Mouse (Mus musculus): ENCODE measurements at regions not wholly inside any gene's neighbourhood (a gene's known extent, or its start where the extent isn't known, plus 50 kb on each side); places are given as distances from the start of the nearest gene placed in this dataset.

GRCm38 (mm10) chr2:80855214-80855613, 238.2 kb downstream of the Nup35 start:
- 85% methylated on average over 4 of the region's 4 CpGs for WGBS

GRCm38 (mm10) chr2:80870046-80870445, 253.0 kb downstream of the Nup35 start:
- no peaks in the 10 kb centered on the region for H3K36me3 ChIP-seq
- no peaks in the 10 kb centered on the region for H3K9me3 ChIP-seq (replicated peaks)
- ATAC-seq (ENCODE audit: low FRiP score), result no peak
- no peak overlapping the region for H3K4me3 ChIP-seq (replicated peaks)
- H3K27ac ChIP-seq (replicated peaks), result no peak overlapping the region
- H3K9ac ChIP-seq (replicated peaks), result no peak overlapping the region
- no peak overlapping the region for H3K4me2 ChIP-seq
- H3K27me3 ChIP-seq (replicated peaks), result no peaks in the 10 kb centered on the region
- 74% methylated on average over 8 of the region's 9 CpGs for WGBS
- no peaks in the 10 kb centered on the region for H3K4me1 ChIP-seq

More at GRCm38 (mm10) chr2:80855214-80855613, 238.2 kb downstream of the Nup35 start:
- Histone ChIP-seq H3K27ac (replicated peaks) (no peak overlapping the region), H3K4me1 (peaks cover 4% of the 10 kb centered on the region; the same call in 1 of the 2 replicates), H3K9me3 (replicated peaks) (no peaks in the 10 kb centered on the region), H3K36me3 (no peaks in the 10 kb centered on the region), H3K4me3 (replicated peaks) (no peak overlapping the region), H3K9ac (replicated peaks) (no peak overlapping the region), H3K27me3 (replicated peaks) (no peaks in the 10 kb centered on the region), H3K4me2 (no peak overlapping the region)
- ATAC-seq (ENCODE audit: low FRiP score), result no peak

- Histone ChIP-seq H3K4me2 (no peak overlapping the region), H3K36me3 (no peaks in the 10 kb centered on the region), H3K9me3 (replicated peaks) (no peaks in the 10 kb centered on the region), H3K27ac (replicated peaks) (no peak overlapping the region), H3K4me1 (no peaks in the 10 kb centered on the region), H3K4me3 (replicated peaks) (no peak overlapping the region), H3K27me3 (replicated peaks) (no peaks in the 10 kb centered on the region), H3K9ac (replicated peaks) (no peak overlapping the region)
- ATAC-seq (ENCODE audit: low FRiP score), result no peak
- 79% methylated on average over 6 of the region's 6 CpGs for WGBS
Observed at GRCm38 (mm10) chr2:80870458-80870857, 253.4 kb downstream of the Nup35 start.

- Histone ChIP-seq H3K4me1 (no peaks in the 10 kb centered on the region), H3K27ac (replicated peaks) (no peak overlapping the region), H3K9ac (replicated peaks) (no peak overlapping the region), H3K36me3 (no peaks in the 10 kb centered on the region), H3K9me3 (replicated peaks) (no peaks in the 10 kb centered on the region), H3K4me3 (replicated peaks) (no peak overlapping the region), H3K4me2 (no peak overlapping the region), H3K27me3 (replicated peaks) (no peaks in the 10 kb centered on the region)
- no peak for ATAC-seq (ENCODE audit: low FRiP score)
- 91% methylated on average over 6 of the region's 6 CpGs for WGBS
Observed at GRCm38 (mm10) chr2:80871356-80871755, 254.3 kb downstream of the Nup35 start.

GRCm38 (mm10) chr2:80878437-80878836, 261.4 kb downstream of the Nup35 start:
- Histone ChIP-seq H3K36me3 (no peaks in the 10 kb centered on the region), H3K27ac (replicated peaks) (no peak overlapping the region), H3K27me3 (replicated peaks) (no peaks in the 10 kb centered on the region), H3K4me2 (no peak overlapping the region), H3K9ac (replicated peaks) (no peak overlapping the region), H3K4me3 (replicated peaks) (no peak overlapping the region), H3K9me3 (replicated peaks) (no peaks in the 10 kb centered on the region), H3K4me1 (no peaks in the 10 kb centered on the region)
- WGBS, result 97% methylated on average over 2 of the region's 2 CpGs
- no peak for ATAC-seq (ENCODE audit: low FRiP score)

- Histone ChIP-seq H3K36me3 (no peaks in the 10 kb centered on the region), H3K27me3 (replicated peaks) (no peaks in the 10 kb centered on the region), H3K4me1 (no peaks in the 10 kb centered on the region), H3K9ac (replicated peaks) (no peak overlapping the region), H3K4me2 (no peak overlapping the region), H3K9me3 (replicated peaks) (no peaks in the 10 kb centered on the region), H3K27ac (replicated peaks) (no peak overlapping the region), H3K4me3 (replicated peaks) (no peak overlapping the region)
- ATAC-seq (ENCODE audit: low FRiP score), result no peak
- WGBS, result 82% methylated on average over 5 of the region's 5 CpGs
Observed at GRCm38 (mm10) chr2:80884231-80884630, 267.2 kb downstream of the Nup35 start.

- Histone ChIP-seq H3K4me1 (no peaks in the 10 kb centered on the region), H3K9me3 (replicated peaks) (no peaks in the 10 kb centered on the region), H3K4me3 (replicated peaks) (no peak overlapping the region), H3K36me3 (no peaks in the 10 kb centered on the region), H3K4me2 (no peak overlapping the region), H3K27ac (replicated peaks) (no peak overlapping the region), H3K27me3 (replicated peaks) (no peaks in the 10 kb centered on the region), H3K9ac (replicated peaks) (no peak overlapping the region)
- ATAC-seq (ENCODE audit: low FRiP score), result no peak
- 40% methylated on average over 3 of the region's 3 CpGs for WGBS
Observed at GRCm38 (mm10) chr2:80902050-80902449, 285.0 kb downstream of the Nup35 start.

GRCm38 (mm10) chr2:80913478-80913877, 296.4 kb downstream of the Nup35 start:
- H3K4me1 ChIP-seq, result no peaks in the 10 kb centered on the region
- H3K9ac ChIP-seq (replicated peaks), result no peak overlapping the region
- ATAC-seq (ENCODE audit: low FRiP score), result no peak
- H3K27ac ChIP-seq (replicated peaks), result no peak overlapping the region
- H3K9me3 ChIP-seq (replicated peaks), result no peaks in the 10 kb centered on the region
- no peaks in the 10 kb centered on the region for H3K27me3 ChIP-seq (replicated peaks)
- H3K36me3 ChIP-seq, result no peaks in the 10 kb centered on the region
- H3K4me3 ChIP-seq (replicated peaks), result no peak overlapping the region
- whole genome bisulfite sequencing, result 94% methylated on average over 2 of the region's 2 CpGs
- H3K4me2 ChIP-seq, result no peak overlapping the region

GRCm38 (mm10) chr2:80945521-80945920, 328.5 kb downstream of the Nup35 start:
- Histone ChIP-seq H3K27me3 (replicated peaks) (no peaks in the 10 kb centered on the region), H3K36me3 (no peaks in the 10 kb centered on the region), H3K4me3 (replicated peaks) (no peak overlapping the region), H3K9ac (replicated peaks) (no peak overlapping the region), H3K27ac (replicated peaks) (no peak overlapping the region), H3K9me3 (replicated peaks) (no peaks in the 10 kb centered on the region), H3K4me2 (no peak overlapping the region), H3K4me1 (no peaks in the 10 kb centered on the region)
- WGBS, result 81% methylated on average over 3 of the region's 3 CpGs
- ATAC-seq (ENCODE audit: low FRiP score), result no peak

- no peaks in the 10 kb centered on the region for H3K36me3 ChIP-seq
Observed at GRCm38 (mm10) chr2:80966766-80967165, 349.7 kb downstream of the Nup35 start.

GRCm38 (mm10) chr2:80967260-80967659, 350.2 kb downstream of the Nup35 start:
- no peaks in the 10 kb centered on the region for H3K36me3 ChIP-seq
- H3K9ac ChIP-seq (replicated peaks), result no peak overlapping the region
- WGBS, result 75% methylated on average over 11 of the region's 11 CpGs
- ATAC-seq (ENCODE audit: low FRiP score), result no peak
- no peaks in the 10 kb centered on the region for H3K4me1 ChIP-seq
- H3K9me3 ChIP-seq (replicated peaks), result no peaks in the 10 kb centered on the region
- H3K27ac ChIP-seq (replicated peaks), result no peak overlapping the region
- H3K27me3 ChIP-seq (replicated peaks), result no peaks in the 10 kb centered on the region
- no peak overlapping the region for H3K4me2 ChIP-seq
- H3K4me3 ChIP-seq (replicated peaks), result no peak overlapping the region

More at GRCm38 (mm10) chr2:80966766-80967165, 349.7 kb downstream of the Nup35 start:
- Histone ChIP-seq H3K27me3 (replicated peaks) (no peaks in the 10 kb centered on the region), H3K4me2 (no peak overlapping the region), H3K4me3 (replicated peaks) (no peak overlapping the region), H3K9ac (replicated peaks) (no peak overlapping the region), H3K4me1 (no peaks in the 10 kb centered on the region), H3K27ac (replicated peaks) (no peak overlapping the region), H3K9me3 (replicated peaks) (no peaks in the 10 kb centered on the region)
- ATAC-seq (ENCODE audit: low FRiP score), result no peak
- 91% methylated on average over 5 of the region's 5 CpGs for WGBS

- ATAC-seq (ENCODE audit: low FRiP score), result no peak
- H3K4me3 ChIP-seq (replicated peaks), result no peak overlapping the region
- H3K36me3 ChIP-seq, result no peaks in the 10 kb centered on the region
- H3K9me3 ChIP-seq (replicated peaks), result no peaks in the 10 kb centered on the region
- no peaks in the 10 kb centered on the region for H3K27me3 ChIP-seq (replicated peaks)
- H3K9ac ChIP-seq (replicated peaks), result no peak overlapping the region
- H3K4me2 ChIP-seq, result no peak overlapping the region
- no peak overlapping the region for H3K27ac ChIP-seq (replicated peaks)
- no peaks in the 10 kb centered on the region for H3K4me1 ChIP-seq
- 75% methylated on average over 5 of the region's 5 CpGs for WGBS
Observed at GRCm38 (mm10) chr2:80969354-80969753, 352.3 kb downstream of the Nup35 start.

- H3K27me3 ChIP-seq (replicated peaks), result no peaks in the 10 kb centered on the region
- H3K4me2 ChIP-seq, result no peak overlapping the region
- no peak for ATAC-seq (ENCODE audit: low FRiP score)
- WGBS, result 91% methylated on average over 2 of the region's 2 CpGs
- H3K4me3 ChIP-seq (replicated peaks), result no peak overlapping the region
- no peak overlapping the region for H3K27ac ChIP-seq (replicated peaks)
- H3K36me3 ChIP-seq, result no peaks in the 10 kb centered on the region
- no peaks in the 10 kb centered on the region for H3K4me1 ChIP-seq
- no peaks in the 10 kb centered on the region for H3K9me3 ChIP-seq (replicated peaks)
- H3K9ac ChIP-seq (replicated peaks), result no peak overlapping the region
Observed at GRCm38 (mm10) chr2:80973217-80973616, 356.2 kb downstream of the Nup35 start.
